Mouse (Mus musculus) liver, embryonic 13.5 days (tissue): ENCODE measurements at regions not wholly inside any gene's neighbourhood (a gene's known extent, or its start where the extent isn't known, plus 50 kb on each side); places are given as distances from the start of the nearest gene placed in this dataset.

Experiments
- ATAC-seq: fragments of 200-750 bp; cut with Nextera tagmentation; 2 replicates; pipeline ENCODE4 v1.8.0; 2017; ENCODE audit warnings: low read depth, mild to moderate bottlenecking, moderate number of reproducible peaks, moderate library complexity
- DNase-seq: peaks from one replicate; pipeline ENCODE4 v3.0.0; 2022
- H3K27ac ChIP-seq: fragments of 300-500 bp; sonication (generic); 2 replicates; pipeline ENCODE4 v1.5.1; 2015; ENCODE audit warnings: moderate library complexity, mild to moderate bottlenecking, inconsistent platforms
- H3K27me3 ChIP-seq: fragments of 300-500 bp; sonication (generic); 2 replicates; pipeline ENCODE4 v1.6.1; 2015; ENCODE audit warnings: mild to moderate bottlenecking, inconsistent platforms
- H3K36me3 ChIP-seq: fragments of 300-500 bp; sonication (generic); 2 replicates; pipeline ENCODE4 v1.6.1; 2015; ENCODE audit warnings: mild to moderate bottlenecking, inconsistent platforms
- H3K4me1 ChIP-seq: fragments of 300-500 bp; sonication (generic); replicated peaks from 2 replicates; pipeline ENCODE4 v1.6.1; 2015; ENCODE audit warnings: inconsistent platforms
- H3K4me2 ChIP-seq: fragments of 300-500 bp; sonication (generic); 2 replicates; pipeline ENCODE4 v1.6.1; 2015; ENCODE audit warnings: inconsistent platforms, mild to moderate bottlenecking, moderate library complexity
- H3K4me3 ChIP-seq: fragments of 300-500 bp; sonication (generic); replicated peaks from 2 replicates; pipeline ENCODE4 v1.5.1; 2015; ENCODE audit warnings: mild to moderate bottlenecking, inconsistent platforms
- H3K9ac ChIP-seq: fragments of 300-500 bp; sonication (generic); 2 replicates; pipeline ENCODE4 v1.6.1; 2015; ENCODE audit warnings: mild to moderate bottlenecking, inconsistent platforms
- H3K9me3 ChIP-seq: fragments of 300-500 bp; sonication (generic); replicated peaks from 2 replicates; pipeline ENCODE4 v1.6.1; 2016; ENCODE audit warnings: inconsistent platforms
- WGBS: fragments of 180-500 bp; shearing (Covaris S2); methylation state at CpG from one replicate; pipeline ENCODE4 v1.1.7; 2015; ENCODE audit not compliant: insufficient replicate concordance; 5-methylcytosine and 5-hydroxymethylcytosine counted together

DNA sequence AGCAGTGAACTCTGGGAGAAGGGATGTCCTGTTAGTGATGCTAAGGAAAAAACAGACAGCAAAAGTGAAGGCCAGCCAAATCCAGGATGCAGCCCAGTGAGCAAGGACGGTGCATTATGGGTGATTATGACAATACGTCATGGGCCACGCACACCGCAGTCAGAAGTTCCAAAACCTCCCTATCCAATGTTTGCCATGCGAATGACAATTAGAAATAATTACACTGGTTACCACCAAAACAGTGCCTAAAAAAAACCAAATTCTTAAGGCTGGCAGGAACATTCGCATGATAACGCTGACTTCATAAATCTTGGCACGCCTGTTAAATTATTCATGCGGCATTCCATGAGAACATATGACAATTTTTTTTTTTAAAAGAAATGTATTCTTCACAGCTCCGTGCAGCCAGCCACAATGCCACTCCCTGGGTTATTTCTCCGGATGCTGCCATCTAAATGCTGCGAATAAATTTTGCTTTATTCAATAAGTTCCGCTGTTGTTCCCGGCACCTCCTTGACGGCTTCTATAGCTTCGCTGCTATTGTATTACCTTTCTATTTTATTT, 421.8 kb upstream of the Adamts16 start:
- WGBS: 83% methylated on average over 16 of the region's 16 CpGs
- DNase-seq: no peak

DNA sequence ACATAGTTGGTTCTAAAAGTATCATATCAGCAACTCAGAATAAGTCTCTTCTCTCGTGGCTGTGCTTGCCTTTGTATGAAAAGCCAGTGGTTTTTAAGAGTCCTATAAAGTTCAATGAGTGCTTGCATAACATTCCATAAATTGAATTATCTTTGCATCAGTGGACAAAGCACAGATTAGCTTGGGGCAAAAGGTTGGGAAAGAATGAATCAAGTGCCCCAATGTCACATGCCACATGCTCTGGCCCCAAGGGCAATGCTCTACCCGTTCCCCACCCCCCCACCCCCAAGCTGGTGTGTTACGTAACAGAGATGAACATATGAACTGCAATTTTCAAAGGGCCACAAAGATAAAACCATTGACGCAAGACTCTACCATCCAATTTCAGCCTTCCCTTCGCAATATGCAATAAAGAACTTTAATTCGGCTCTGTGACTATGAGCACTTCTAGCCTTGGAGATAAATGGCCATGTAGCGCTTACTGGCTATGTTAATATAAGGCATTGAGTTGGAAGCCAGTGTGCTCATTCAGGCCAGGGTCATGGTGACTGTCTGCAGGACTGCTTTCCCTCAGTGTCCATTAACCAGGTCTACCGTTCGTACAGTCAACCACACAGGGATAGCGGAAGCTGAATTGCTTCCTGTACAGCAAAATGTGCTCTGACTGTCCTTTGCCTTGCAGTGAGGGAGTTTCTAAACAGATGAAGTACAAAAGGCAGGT, 421.1 kb upstream of the Adamts16 start:
- Histone ChIP-seq H3K4me3 (no peak overlapping the region), H3K4me1 (no peaks in the 10 kb centered on the region), H3K36me3 (no peaks in the 10 kb centered on the region), H3K4me2 (no peak overlapping the region), H3K9me3 (no peaks in the 10 kb centered on the region), H3K9ac (no peak overlapping the region), H3K27ac (no peak overlapping the region), H3K27me3 (no peaks in the 10 kb centered on the region)
- DNase-seq (no peak), ATAC-seq (no peak)
- WGBS: 66% methylated on average over 10 of the region's 10 CpGs

More for the DNA sequence above, 421.8 kb upstream of the Adamts16 start:
- no peak overlapping the region for H3K27ac ChIP-seq
- no peaks in the 10 kb centered on the region for H3K36me3 ChIP-seq
- no peaks in the 10 kb centered on the region for H3K4me1 ChIP-seq
- no peaks in the 10 kb centered on the region for H3K27me3 ChIP-seq
- H3K4me3 ChIP-seq: no peak overlapping the region
- no peaks in the 10 kb centered on the region for H3K9me3 ChIP-seq
- no peak overlapping the region for H3K4me2 ChIP-seq
- no peak for ATAC-seq
- H3K9ac ChIP-seq: no peak overlapping the region

DNA sequence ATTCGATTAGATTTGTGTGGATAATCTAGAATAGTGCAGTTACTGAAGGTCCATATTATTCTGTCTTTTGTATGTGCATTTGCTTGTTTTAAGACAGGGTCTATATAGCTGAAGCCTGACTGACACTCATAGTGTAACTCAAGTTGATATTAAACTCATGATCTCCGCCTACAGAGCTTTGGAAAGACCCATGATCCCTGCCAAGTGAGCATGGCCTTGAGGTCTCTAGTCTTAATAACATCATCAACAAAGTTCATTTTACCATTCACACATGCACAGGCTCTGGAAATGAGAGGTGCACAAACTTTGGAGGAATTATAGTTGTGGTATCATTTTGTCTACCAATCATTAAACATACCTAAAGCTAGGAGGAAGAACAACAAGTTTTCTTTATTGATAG, 412.4 kb upstream of the Adamts16 start:
- Histone ChIP-seq H3K27ac (no peak overlapping the region), H3K36me3 (no peaks in the 10 kb centered on the region), H3K4me3 (no peak overlapping the region), H3K4me1 (no peaks in the 10 kb centered on the region), H3K9me3 (no peaks in the 10 kb centered on the region), H3K9ac (no peak overlapping the region), H3K4me2 (no peak overlapping the region), H3K27me3 (no peaks in the 10 kb centered on the region)
- ATAC-seq (no peak), DNase-seq (no peak)
- WGBS: 68% methylated on average over 2 of the region's 2 CpGs

DNA sequence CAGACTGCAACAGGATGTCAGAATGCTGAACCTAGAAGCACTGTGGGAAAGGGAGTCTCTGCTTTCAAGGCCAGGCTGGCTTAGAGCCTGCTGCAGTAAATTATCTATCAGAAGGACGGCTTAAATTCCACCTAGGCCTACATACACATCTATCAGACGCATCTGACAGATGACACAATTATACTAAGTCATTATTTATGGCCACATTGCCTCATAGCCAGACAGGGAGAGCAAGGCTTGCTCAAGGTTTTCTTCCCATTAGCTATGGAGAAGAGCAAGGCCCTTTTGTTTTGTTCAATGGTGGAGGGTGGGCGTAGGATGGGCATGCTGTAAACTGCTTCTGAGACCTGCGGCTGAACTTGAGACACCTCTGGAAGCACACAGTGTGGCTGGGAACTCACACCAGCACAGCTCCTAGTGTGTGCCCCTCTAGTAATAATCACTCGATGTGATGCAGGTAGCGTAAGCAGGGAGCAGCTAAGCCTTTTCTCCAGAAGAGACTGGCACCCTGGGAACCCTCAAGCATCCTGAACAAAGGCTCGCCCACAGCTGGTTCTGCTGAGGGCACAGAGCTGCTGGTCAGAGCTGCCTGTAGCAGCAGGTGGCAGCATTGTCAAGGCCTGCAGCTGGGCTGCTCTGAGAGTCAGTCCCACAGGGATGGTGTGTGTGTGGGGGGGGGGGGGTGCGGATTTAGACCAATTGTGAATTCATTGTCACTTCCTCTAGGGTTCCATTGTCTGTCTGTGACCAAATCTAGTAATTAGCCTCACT, 406.8 kb upstream of the Adamts16 start:
- Histone ChIP-seq H3K4me2 (no peak overlapping the region), H3K4me1 (no peaks in the 10 kb centered on the region), H3K36me3 (no peaks in the 10 kb centered on the region), H3K9me3 (no peaks in the 10 kb centered on the region), H3K4me3 (no peak overlapping the region), H3K27me3 (no peaks in the 10 kb centered on the region), H3K27ac (no peak overlapping the region), H3K9ac (no peak overlapping the region)
- ATAC-seq (no peak), DNase-seq (no peak)
- 47% methylated on average over 8 of the region's 8 CpGs for WGBS

DNA sequence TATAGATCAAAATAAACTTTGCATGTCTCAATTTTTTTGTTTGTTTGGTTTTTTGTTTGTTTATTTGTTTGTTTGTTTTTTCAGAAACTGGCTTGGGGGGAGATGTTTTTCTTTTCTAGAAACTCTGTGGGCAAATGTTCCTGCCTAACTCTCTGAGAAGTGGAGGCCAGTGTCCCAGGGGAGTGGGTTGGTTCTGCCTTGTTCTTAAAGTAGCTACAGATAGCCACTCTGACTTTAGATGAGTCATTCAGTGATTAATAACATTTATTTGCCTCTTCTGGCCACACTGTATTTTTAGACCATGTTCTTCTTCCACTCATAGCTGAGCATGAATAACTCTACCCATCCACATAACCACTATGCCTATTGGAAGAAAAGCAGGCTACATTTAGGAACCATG, 405.6 kb upstream of the Adamts16 start:
- Histone ChIP-seq H3K27me3 (no peaks in the 10 kb centered on the region), H3K4me1 (no peaks in the 10 kb centered on the region), H3K9me3 (no peaks in the 10 kb centered on the region), H3K27ac (no peak overlapping the region), H3K9ac (no peak overlapping the region), H3K4me3 (no peak overlapping the region), H3K36me3 (no peaks in the 10 kb centered on the region), H3K4me2 (no peak overlapping the region)
- DNase-seq (no peak), ATAC-seq (no peak)

DNA sequence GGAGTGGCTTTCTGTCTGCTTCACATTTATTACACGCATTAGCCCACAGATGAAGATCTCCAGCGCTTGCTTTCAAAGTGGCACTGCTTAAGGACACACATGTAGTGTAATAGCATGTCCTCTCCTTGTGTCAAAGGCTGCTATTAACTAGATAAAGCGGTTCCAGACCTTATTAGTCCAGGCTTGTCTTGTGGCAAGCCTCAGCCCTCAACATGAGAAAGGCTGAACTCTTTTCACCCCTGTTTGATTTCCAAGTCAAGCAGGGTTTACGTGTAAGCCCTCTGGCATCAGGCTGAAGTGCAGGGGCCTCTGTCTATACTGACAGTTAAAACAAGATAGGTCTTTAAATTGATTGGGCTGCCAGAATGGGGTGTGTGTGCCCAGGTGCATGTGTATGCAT, 403.7 kb upstream of the Adamts16 start:
- H3K9me3 ChIP-seq: no peaks in the 10 kb centered on the region
- H3K4me1 ChIP-seq: no peaks in the 10 kb centered on the region
- ATAC-seq: no peak
- no peaks in the 10 kb centered on the region for H3K27me3 ChIP-seq
- 56% methylated on average over 4 of the region's 4 CpGs for WGBS
- H3K4me3 ChIP-seq: no peak overlapping the region
- H3K27ac ChIP-seq: no peak overlapping the region
- H3K36me3 ChIP-seq: no peaks in the 10 kb centered on the region
- DNase-seq: no peak
- no peak overlapping the region for H3K4me2 ChIP-seq
- H3K9ac ChIP-seq: no peak overlapping the region

DNA sequence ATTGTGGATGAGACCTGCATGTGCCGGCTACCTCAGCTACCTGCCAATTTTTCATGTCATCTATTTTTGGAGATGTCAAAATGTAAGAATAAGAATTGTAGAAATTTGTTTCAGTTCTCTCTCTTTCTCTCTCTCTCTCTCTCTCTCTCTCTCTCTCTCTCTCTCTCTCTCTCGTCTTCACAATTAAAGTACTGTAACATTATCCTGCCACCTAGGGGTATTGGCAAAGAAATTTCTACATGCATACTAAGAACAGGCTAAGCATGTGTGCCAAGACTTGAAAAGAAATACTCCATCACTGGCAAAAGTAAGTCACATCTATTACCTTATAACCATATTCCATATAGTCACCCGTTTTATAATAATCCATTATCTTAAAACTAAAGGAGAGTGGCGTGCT, 398.2 kb upstream of the Adamts16 start:
- DNase-seq: no peak
- no peaks in the 10 kb centered on the region for H3K4me1 ChIP-seq
- no peak for ATAC-seq

DNA sequence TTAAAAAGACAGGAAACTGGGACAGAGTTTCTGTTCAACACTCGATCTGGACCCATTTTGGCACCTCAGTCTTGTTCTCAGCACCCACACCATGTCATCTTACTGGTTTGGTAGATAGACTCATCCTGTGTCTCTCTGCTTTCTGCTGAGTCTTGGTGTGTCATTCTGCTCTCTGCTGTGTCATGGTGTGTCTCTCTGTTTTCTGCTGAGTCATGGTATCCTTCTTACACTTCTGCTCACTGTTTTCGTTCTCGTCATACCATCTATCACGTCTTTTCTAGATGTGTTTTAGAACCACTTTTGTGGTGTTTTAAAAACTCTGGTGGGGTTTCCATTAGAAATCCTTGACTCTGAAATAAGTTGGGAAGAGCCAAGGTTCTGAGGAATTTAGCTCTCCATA, 393.7 kb upstream of the Adamts16 start:
- H3K27me3 ChIP-seq: no peaks in the 10 kb centered on the region
- DNase-seq (no peak), ATAC-seq (no peak)
- WGBS: 59% methylated on average over 4 of the region's 4 CpGs
- no peak overlapping the region for H3K4me2 ChIP-seq
- no peaks in the 10 kb centered on the region for H3K36me3 ChIP-seq
- H3K4me3 ChIP-seq: no peak overlapping the region
- H3K4me1 ChIP-seq: no peaks in the 10 kb centered on the region
- no peak overlapping the region for H3K27ac ChIP-seq
- H3K9ac ChIP-seq: no peak overlapping the region
- H3K9me3 ChIP-seq: no peaks in the 10 kb centered on the region

More for the DNA sequence above, 398.2 kb upstream of the Adamts16 start:
- no peak overlapping the region for H3K4me3 ChIP-seq
- H3K9me3 ChIP-seq: no peaks in the 10 kb centered on the region
- no peaks in the 10 kb centered on the region for H3K36me3 ChIP-seq
- no peaks in the 10 kb centered on the region for H3K27me3 ChIP-seq
- H3K27ac ChIP-seq: no peak overlapping the region
- no peak overlapping the region for H3K4me2 ChIP-seq
- H3K9ac ChIP-seq: no peak overlapping the region
- 54% methylated on average over 4 of the region's 4 CpGs for WGBS

DNA sequence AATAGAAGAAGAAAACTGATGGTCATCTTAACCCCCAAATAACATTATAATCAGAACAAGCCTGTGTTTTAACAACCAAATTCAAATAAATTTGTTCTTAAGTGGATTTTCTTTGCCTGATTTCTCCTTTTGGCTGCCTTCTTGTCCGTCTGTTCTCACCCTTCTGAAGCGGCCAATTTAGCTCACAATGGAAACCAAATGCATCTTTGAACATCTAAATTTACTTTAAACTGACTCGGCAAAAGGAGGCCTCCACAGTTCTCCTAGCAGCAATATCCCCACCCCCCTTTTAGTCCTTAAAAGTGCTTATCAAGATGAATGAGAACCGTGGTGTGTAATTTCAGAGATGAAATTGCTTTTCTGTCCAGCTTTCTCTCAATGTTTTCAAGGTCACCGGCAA, 389.6 kb upstream of the Adamts16 start:
- DNase-seq: no peak
- no peak for ATAC-seq
- Histone ChIP-seq H3K9ac (no peak overlapping the region), H3K4me2 (no peak overlapping the region), H3K27ac (no peak overlapping the region), H3K36me3 (no peaks in the 10 kb centered on the region), H3K4me3 (no peak overlapping the region), H3K9me3 (no peaks in the 10 kb centered on the region), H3K27me3 (no peaks in the 10 kb centered on the region), H3K4me1 (no peaks in the 10 kb centered on the region)
- 64% methylated on average over 5 of the region's 5 CpGs for WGBS

DNA sequence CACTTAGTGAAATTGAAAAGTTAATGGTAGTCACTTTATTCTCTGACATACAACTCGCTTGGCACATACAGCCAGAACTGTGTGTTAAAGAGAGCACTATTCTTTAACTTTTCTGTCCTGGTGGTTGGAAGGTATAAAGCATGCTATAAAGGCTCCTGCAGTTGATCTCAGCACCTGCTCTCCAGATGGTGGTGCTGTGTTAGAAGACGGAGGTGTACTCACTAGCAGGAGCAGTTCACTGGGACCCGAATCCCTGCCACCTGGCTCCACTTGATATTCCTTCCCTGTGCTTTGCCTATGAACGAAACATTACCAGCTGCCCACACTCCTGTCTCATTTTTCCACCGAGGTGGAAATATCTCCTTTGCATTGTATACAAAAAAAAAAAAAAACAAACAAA, 373.2 kb upstream of the Adamts16 start:
- DNase-seq: no peak
- ATAC-seq: no peak
- no peaks in the 10 kb centered on the region for H3K36me3 ChIP-seq
- 48% methylated on average over 5 of the region's 5 CpGs for WGBS
- H3K4me3 ChIP-seq: no peak overlapping the region
- no peak overlapping the region for H3K4me2 ChIP-seq
- no peaks in the 10 kb centered on the region for H3K27me3 ChIP-seq
- no peak overlapping the region for H3K27ac ChIP-seq
- no peaks in the 10 kb centered on the region for H3K4me1 ChIP-seq
- H3K9ac ChIP-seq: no peak overlapping the region
- H3K9me3 ChIP-seq: no peaks in the 10 kb centered on the region

DNA sequence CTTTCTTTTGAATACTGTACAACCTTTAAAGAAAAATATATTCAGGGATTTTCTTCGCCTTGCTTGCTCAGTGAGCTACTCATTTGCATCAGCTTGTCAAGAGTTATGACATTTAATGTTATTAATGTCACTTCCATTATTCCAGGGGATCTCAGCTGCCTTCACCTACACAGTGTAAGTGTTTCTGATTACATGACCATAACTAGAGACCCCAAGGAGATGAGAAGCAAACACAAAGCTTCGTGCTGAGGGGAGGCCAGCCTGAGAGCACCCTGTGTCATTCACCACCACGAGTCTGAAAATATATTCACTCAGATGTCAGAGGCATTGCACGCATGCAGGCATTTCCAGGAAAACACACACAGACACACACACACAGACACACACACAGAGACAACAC, 369.8 kb upstream of the Adamts16 start:
- Histone ChIP-seq H3K4me1 (no peaks in the 10 kb centered on the region), H3K4me3 (no peak overlapping the region), H3K9ac (no peak overlapping the region), H3K27ac (no peak overlapping the region), H3K9me3 (no peaks in the 10 kb centered on the region), H3K4me2 (no peak overlapping the region), H3K36me3 (no peaks in the 10 kb centered on the region), H3K27me3 (no peaks in the 10 kb centered on the region)
- no peak for ATAC-seq
- no peak for DNase-seq
- 58% methylated on average over 4 of the region's 4 CpGs for WGBS
